Mouse (Mus musculus): ENCODE measurements around the gene Dnmt3c. TPM values are rescaled to one million over a fixed set of nuclear protein-coding genes. Genes with fewer than 3 reads are reported as not detected.
"Not testable (repeated sequence)": the region's sequence is repeated elsewhere in the genome, so short reads cannot be mapped to it uniquely, and the experiment has no call there.

Dnmt3c gene
- total RNA-seq, 2 experiments from 2014 or later = not detected

- not testable (repeated sequence) for DNase-seq (ENCODE audit: low spot score in 2 of 2)
Observed at GRCm38 (mm10) chr2:153717861-153718260, 21.4 kb downstream of the Dnmt3c start.

GRCm38 (mm10) chr2:153723098-153723497, 26.6 kb downstream of the Dnmt3c start:
- DNase-seq (ENCODE audit: low spot score in 2 of 2) = no peak

DNA sequence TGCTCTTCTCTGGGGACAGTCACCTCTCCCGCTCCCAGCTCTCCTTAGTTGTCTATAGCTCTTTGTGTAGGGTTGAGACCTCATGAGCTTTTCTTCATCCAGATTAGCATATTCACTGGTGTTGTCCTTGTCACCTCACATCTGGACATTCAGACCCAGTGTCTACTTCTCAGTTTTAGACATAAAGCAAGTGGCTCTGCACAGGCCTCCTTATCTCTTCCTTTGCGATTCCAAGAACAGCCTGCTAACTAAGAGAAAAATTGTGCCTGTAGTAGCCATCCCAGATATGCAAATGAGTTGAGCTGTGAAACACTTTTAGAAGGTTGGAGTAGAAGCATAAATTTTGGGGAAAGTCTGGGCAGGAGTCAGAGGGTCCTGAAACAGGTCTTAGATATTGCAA, 28.0 kb downstream of the Dnmt3c start:
- no peak for DNase-seq (ENCODE audit: low spot score in 2 of 2)

- no peak for DNase-seq (ENCODE audit: low spot score in 2 of 2)
Observed at GRCm38 (mm10) chr2:153724871-153725270, 28.4 kb downstream of the Dnmt3c start.

DNA sequence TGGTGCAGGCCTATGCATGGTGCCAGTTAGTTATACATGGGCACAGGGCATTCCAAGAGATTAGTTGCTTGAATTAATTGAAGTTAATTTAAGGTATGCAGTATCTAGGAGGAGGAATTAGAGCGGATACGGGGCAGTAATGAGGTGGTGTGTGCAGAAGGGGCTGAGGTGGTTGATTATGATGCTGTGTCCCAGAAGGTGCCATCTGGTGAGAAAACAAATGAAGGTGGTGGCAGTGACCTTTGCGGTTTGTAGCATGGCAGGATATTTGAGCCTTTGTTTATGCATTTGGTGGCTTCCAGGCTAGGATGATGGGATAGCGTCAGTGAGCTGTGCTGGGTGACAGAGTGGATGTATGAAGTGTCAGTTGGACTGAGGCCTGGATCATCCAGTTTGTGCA, 28.8 kb downstream of the Dnmt3c start:
- no peak for DNase-seq (ENCODE audit: low spot score in 2 of 2)

GRCm38 (mm10) chr2:153734033-153734432, 37.6 kb downstream of the Dnmt3c start:
- DNase-seq (ENCODE audit: low spot score in 2 of 2) = no peak

- peak; percentile 99 for DNase-seq (ENCODE audit: low spot score in 2 of 2)
Observed at GRCm38 (mm10) chr2:153740500-153741436, 44.3 kb downstream of the Dnmt3c start, which contains the start of gene Mapre1. Gene Mapre1 (plus strand): TSS chr2:153741274.

DNA sequence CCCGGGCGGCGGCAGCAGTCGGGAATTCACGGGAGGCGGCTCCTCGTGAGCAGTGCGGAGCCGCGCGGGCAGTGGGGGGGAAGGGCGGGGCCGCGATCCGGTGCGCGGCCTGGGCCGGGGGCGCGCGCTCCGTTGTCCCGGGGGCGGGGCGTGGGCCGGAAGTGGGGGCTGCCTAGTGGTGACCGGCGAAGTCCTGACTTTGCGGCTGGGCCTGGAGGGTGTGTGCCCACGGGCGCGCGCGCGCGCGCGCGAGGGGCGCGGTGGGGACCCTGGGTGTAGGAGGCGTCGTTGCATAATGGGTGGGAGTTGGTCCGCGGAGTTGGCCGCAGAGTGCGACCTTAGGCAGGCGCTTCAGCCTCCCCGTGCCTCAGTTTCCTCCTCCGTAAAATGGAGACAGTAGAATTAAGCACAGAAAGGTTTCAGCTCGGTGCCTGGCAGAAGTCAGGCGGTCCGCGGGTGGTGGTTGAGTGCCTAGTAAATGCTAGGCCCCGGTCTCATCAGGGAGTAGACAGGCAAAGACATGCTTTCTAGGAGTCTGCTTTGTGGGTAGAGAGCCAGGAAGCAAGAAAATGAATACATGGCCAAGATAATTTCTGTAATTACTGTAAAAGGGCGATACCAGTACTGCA, 45.1 kb downstream of the Dnmt3c start:
- peak; percentile 59 to 61 for DNase-seq (ENCODE audit: low spot score in 2 of 2)

DNA sequence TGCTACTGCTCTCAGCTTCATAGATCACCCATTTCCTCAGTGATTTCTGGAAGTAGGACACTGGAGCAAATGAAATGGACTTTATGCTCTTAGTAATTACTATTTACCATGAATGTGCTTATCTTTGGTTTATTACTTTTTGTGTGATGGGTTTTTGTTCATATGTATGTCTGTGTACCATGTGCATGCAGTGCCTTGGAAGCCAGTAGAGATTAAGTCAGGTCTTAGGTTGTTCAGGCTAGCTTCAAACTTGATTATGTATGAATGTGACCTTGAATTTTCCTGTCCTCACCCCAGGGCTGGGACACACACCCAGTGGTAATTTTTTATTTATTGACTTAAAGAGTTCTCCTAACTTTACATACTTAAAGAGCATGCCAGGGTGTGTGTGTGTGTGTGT, 51.5 kb downstream of the Dnmt3c start:
- no peak for DNase-seq (ENCODE audit: low spot score in 2 of 2)

- DNase-seq (ENCODE audit: low spot score in 2 of 2) = no peak
Observed at GRCm38 (mm10) chr2:153750363-153750762, 53.9 kb downstream of the Dnmt3c start.

GRCm38 (mm10) chr2:153762121-153762520, 65.7 kb downstream of the Dnmt3c start:
- DNase-seq (ENCODE audit: low spot score in 2 of 2) = no peak

GRCm38 (mm10) chr2:153767484-153767883, 71.0 kb downstream of the Dnmt3c start:
- no peak for DNase-seq (ENCODE audit: low spot score in 2 of 2)

GRCm38 (mm10) chr2:153768881-153769280, 72.4 kb downstream of the Dnmt3c start:
- no peak for DNase-seq (ENCODE audit: low spot score in 2 of 2)

GRCm38 (mm10) chr2:153772950-153773349, 76.5 kb downstream of the Dnmt3c start:
- DNase-seq (ENCODE audit: low spot score in 2 of 2) = no peak

GRCm38 (mm10) chr2:153775472-153775871, 79.0 kb downstream of the Dnmt3c start:
- no peak for DNase-seq (ENCODE audit: low spot score in 2 of 2)

DNA sequence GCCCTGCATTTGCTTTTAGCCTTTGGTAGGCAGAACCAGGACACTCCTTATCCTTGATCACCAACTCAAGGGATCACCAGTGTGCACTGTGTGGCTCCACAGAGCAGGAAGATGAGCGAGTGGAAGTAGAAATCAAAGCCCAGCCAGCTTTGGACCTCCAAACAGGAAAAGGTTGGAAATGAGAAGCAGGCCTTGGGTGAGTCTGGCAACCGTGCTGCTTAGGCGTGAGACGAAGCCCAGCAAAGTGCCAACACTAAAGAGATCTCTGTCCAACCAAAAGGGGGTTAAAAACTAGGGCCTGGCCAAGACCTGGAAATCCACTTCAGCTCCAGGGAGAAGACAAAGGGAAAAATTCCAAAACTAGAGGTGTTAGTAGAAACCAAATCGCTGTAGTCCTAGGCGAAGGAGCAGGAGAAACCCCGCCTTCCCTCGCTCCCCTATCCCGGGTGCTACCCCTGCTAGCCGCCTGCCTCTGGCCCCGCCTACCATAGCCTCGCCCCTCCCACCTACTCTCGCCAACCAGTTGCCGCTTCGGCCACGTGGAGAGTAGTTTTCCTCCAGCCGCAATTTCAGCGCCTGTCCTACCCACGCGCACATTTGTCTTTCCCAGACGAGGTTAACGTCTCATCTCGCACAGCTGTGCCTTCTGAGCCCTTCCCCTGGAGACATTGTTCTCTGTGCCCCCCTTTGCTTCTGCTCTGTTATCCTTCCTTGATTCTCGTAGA, 82.3 kb downstream of the Dnmt3c start:
- DNase-seq (ENCODE audit: low spot score in 2 of 2) = peak; percentile 37 to 54

Other genes starting within 250 kb of the Dnmt3c start
- not detected for gene 4930404H24Rik, start 203.9 kb upstream of the Dnmt3c start, total RNA-seq (2021)
- gene Nol4l, start 166.7 kb upstream of the Dnmt3c start, total RNA-seq (2021) = 10 to 100 TPM; 26.7 to 26.9 TPM
- 10 to 100 TPM; 44.2 to 45.8 TPM for gene Commd7, start 63.9 kb upstream of the Dnmt3c start, total RNA-seq (2021)
- 1 to 10 TPM; 6.7 to 8.2 TPM for gene Dnmt3b, start 47.2 kb upstream of the Dnmt3c start, total RNA-seq (2021)
- gene Mapre1, start 44.6 kb downstream of the Dnmt3c start, total RNA-seq (2021) = 100 to 1,000 TPM; 132 to 148 TPM
- under 1 TPM; 0.45 to 0.90 TPM for gene Efcab8, start 83.3 kb downstream of the Dnmt3c start, total RNA-seq (2021)
- not detected for gene Sun5, start 174.4 kb downstream of the Dnmt3c start, total RNA-seq (2021)
- gene Bpifb2, start 178.4 kb downstream of the Dnmt3c start, total RNA-seq (2021) = under 1 TPM in 1 of 2 experiments, not detected in 1; 0.17 TPM
- 1 to 10 TPM; 3.0 TPM for gene Bpifb6, start 203.7 kb downstream of the Dnmt3c start, total RNA-seq (2021)
- not detected for gene Bpifb3, start 221.6 kb downstream of the Dnmt3c start, total RNA-seq (2021)
- gene Bpifb4, start 241.6 kb downstream of the Dnmt3c start, total RNA-seq (2021) = under 1 TPM in 1 of 2 experiments, not detected in 1; 0.20 TPM

Measured in adrenal gland, postnatal 4 days (tissue).